In the genomic region with DNA sequence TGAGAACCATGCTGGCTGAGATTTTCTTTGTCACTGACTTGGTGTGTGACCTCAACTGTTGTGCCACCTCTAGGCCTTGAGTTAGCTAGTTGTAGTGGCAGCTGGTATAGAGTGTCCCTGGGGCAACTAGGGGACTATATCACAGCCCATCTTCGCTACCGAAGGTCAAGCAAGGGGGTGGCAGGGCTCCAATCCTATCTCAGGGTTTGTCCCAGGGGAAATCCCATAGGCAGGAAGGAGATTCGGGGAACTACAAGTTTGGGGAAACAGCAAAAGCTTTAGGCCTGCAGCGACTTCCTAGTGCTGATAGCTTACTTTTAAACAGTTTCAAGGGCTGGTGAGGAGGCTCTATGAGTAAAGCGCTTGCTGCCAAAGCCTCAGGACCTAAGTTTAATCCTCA, we compare ENCODE assay signal across 10 mouse cellular contexts. TPM values are rescaled to one million over a fixed set of nuclear protein-coding genes. Genes with fewer than 3 reads are reported as not detected.
DNase-seq lines count a peak whose midpoint lies in the region; ATAC-seq and TF ChIP-seq lines count a peak whose summit lies in the region.
"Had no signal": no experiment of that assay in that cellular context is flagged by ENCODE, and none has a peak within 500 bp of the region (broad histone marks: within the 10 kb centered on the region; RNA-seq: fewer than 3 reads in every experiment).

No protein-coding gene starts in this region.

- H3K9me3 ChIP-seq in liver, postnatal 0 days (ENCODE audit: low read length) = no peaks in the 10 kb centered on the region
- no peaks in the 10 kb centered on the region for H3K9me3 ChIP-seq in forebrain, embryonic 12.5 days
- H3K9me3 ChIP-seq in hindbrain, postnatal 0 days (ENCODE audit: low read length) = no peaks in the 10 kb centered on the region
- no peaks in the 10 kb centered on the region for H3K9me3 ChIP-seq in neural tube, embryonic 14.5 days (ENCODE audit: control insufficient read depth, low read length)
- H3K9me3 ChIP-seq: liver, embryonic 15.5 days had no signal

- peaks cover 19% of the 10 kb centered on the region for H3K4me1 ChIP-seq in liver, postnatal 0 days (ENCODE audit: insufficient read depth)
- H3K4me1 ChIP-seq in forebrain, embryonic 12.5 days = peaks cover 63% of the 10 kb centered on the region
- peaks cover 26% of the 10 kb centered on the region for H3K4me1 ChIP-seq in hindbrain, postnatal 0 days (ENCODE audit: insufficient read depth, low read length)
- H3K4me1 ChIP-seq in neural tube, embryonic 14.5 days (ENCODE audit: control insufficient read depth, insufficient read depth, low read length) = peaks cover 21% of the 10 kb centered on the region; the same call in 1 of the 2 replicates

- DNase-seq in liver, postnatal 0 days = no peak
- DNase-seq in liver = no peak
- no peak for DNase-seq in hindbrain, postnatal 0 days (ENCODE audit: low spot score)
- DNase-seq in urinary bladder, postnatal 25 days (ENCODE audit: low spot score) = no peak
- no peak for DNase-seq in kidney, adult 9 months
- no peak for DNase-seq in cerebellum, adult 18-20 months

- H3K4me3 ChIP-seq in liver, postnatal 0 days (ENCODE audit: low read depth, low read length) = 0 out of 2 replicates have a peak overlapping the region, but pooled peaks have one; percentile 46
- H3K4me3 ChIP-seq in forebrain, embryonic 12.5 days (replicated peaks) = no peak overlapping the region
- H3K4me3 ChIP-seq in hindbrain, postnatal 0 days (ENCODE audit: low read length) = peak overlapping the region; percentile 45
- no peak overlapping the region for H3K4me3 ChIP-seq in neural tube, embryonic 14.5 days (ENCODE audit: low read depth, low read length)

- H3K4me2 ChIP-seq in liver, postnatal 0 days (ENCODE audit: low read depth, low read length) = peak overlapping the region; percentile 75
- H3K4me2 ChIP-seq in forebrain, embryonic 12.5 days = peak overlapping the region; percentile 82
- peak overlapping the region; percentile 79 for H3K4me2 ChIP-seq in hindbrain, postnatal 0 days (ENCODE audit: low read depth, low read length)
- peak overlapping the region; percentile 0; the same call in 1 of the 2 replicates for H3K4me2 ChIP-seq in neural tube, embryonic 14.5 days (ENCODE audit: low read depth, low read length)

- no peak for TF ChIP-seq CTCF in liver, postnatal 0 days (IDR thresholded peaks at IDR 0.05; ENCODE audit: low read depth)
- no peak for TF ChIP-seq CTCF in hindbrain, postnatal 0 days (IDR thresholded peaks at IDR 0.05; ENCODE audit: low read depth)

- no peak overlapping the region for H3K27ac ChIP-seq in liver, postnatal 0 days (ENCODE audit: low read depth)
- no peak overlapping the region for H3K27ac ChIP-seq in forebrain, embryonic 12.5 days
- no peak overlapping the region for H3K27ac ChIP-seq in hindbrain, postnatal 0 days
- no peak overlapping the region for H3K27ac ChIP-seq in neural tube, embryonic 14.5 days (ENCODE audit: low read depth, low read length)
- H3K27ac ChIP-seq: liver, embryonic 15.5 days had no signal

- H3K9ac ChIP-seq in liver, postnatal 0 days (replicated peaks) = no peak overlapping the region
- H3K9ac ChIP-seq in forebrain, embryonic 12.5 days = no peak overlapping the region
- H3K9ac ChIP-seq in hindbrain, postnatal 0 days (replicated peaks; ENCODE audit: low read length) = no peak overlapping the region; the same call in 1 of the 2 replicates
- no peak overlapping the region for H3K9ac ChIP-seq in neural tube, embryonic 14.5 days (replicated peaks; ENCODE audit: low read depth, low read length)
- H3K9ac ChIP-seq: liver, embryonic 15.5 days had no signal

- ATAC-seq in liver, postnatal 0 days = no peak
- no peak for ATAC-seq in forebrain, embryonic 12.5 days (ENCODE audit: low FRiP score)
- ATAC-seq in hindbrain, postnatal 0 days = no peak
- ATAC-seq in neural tube, embryonic 14.5 days (ENCODE audit: low read depth) = no peak

- 61% methylated on average over 5 of the region's 5 CpGs for WGBS in liver, postnatal 0 days (ENCODE audit: insufficient replicate concordance)
- WGBS in forebrain, embryonic 12.5 days = 72% methylated on average over 5 of the region's 5 CpGs
- WGBS in hindbrain, postnatal 0 days = 45% methylated on average over 5 of the region's 5 CpGs
- WGBS in neural tube, embryonic 14.5 days = 57% methylated on average over 5 of the region's 5 CpGs

- no peaks in the 10 kb centered on the region for H3K27me3 ChIP-seq in liver, postnatal 0 days (ENCODE audit: insufficient read depth, low read length)
- H3K27me3 ChIP-seq in forebrain, embryonic 12.5 days = peaks cover 18% of the 10 kb centered on the region; the same call in 1 of the 2 replicates
- no peaks in the 10 kb centered on the region for H3K27me3 ChIP-seq in hindbrain, postnatal 0 days (ENCODE audit: insufficient read depth, low read length)
- no peaks in the 10 kb centered on the region for H3K27me3 ChIP-seq in neural tube, embryonic 14.5 days (ENCODE audit: control insufficient read depth, insufficient read depth, low read length)
- H3K27me3 ChIP-seq: liver, embryonic 15.5 days had no signal

- no peaks in the 10 kb centered on the region for H3K36me3 ChIP-seq in liver, postnatal 0 days (replicated peaks; ENCODE audit: insufficient read depth, low read length)
- H3K36me3 ChIP-seq in forebrain, embryonic 12.5 days (replicated peaks) = no peaks in the 10 kb centered on the region
- no peaks in the 10 kb centered on the region for H3K36me3 ChIP-seq in hindbrain, postnatal 0 days (ENCODE audit: insufficient read depth, low read length)
- no peaks in the 10 kb centered on the region for H3K36me3 ChIP-seq in neural tube, embryonic 14.5 days (ENCODE audit: control insufficient read depth, insufficient read depth, low read length)
- H3K36me3 ChIP-seq: liver, embryonic 15.5 days had no signal

- TF ChIP-seq EP300 in liver, postnatal 0 days (IDR thresholded peaks at IDR 0.05; ENCODE audit: low read depth) = no peak

RNA-seq across cellular contexts. Expression of gene Rassf4, which starts 1.4 kb away (rescaled TPM):
- 7.2 and 9.6 TPM in 2 replicates for polyA plus RNA-seq in liver, postnatal 0 days (2015; fragmentation: Nextera tagmentation; extraction: Ambion mirVana)
- 17.1 and 19.9 TPM in 2 replicates for polyA plus RNA-seq in forebrain, embryonic 12.5 days (2016; fragmentation: Nextera tagmentation; extraction: Ambion mirVana)
- total RNA-seq in hindbrain, postnatal 0 days (2014; rRNA removed) = 18.2 and 37.1 TPM in 2 replicates
- polyA plus RNA-seq in hindbrain, postnatal 0 days (2015; fragmentation: Nextera tagmentation; extraction: Ambion mirVana) = 29.4 and 32.1 TPM in 2 replicates
- 25.3 and 32.3 TPM in 2 replicates for polyA plus RNA-seq in neural tube, embryonic 14.5 days (2014; fragmentation: Nextera tagmentation; extraction: Ambion mirVana)

RNA-seq across cellular contexts. Expression of gene Depp1, which starts 21.9 kb away (rescaled TPM):
- polyA plus RNA-seq in liver, postnatal 0 days (2015; fragmentation: Nextera tagmentation; extraction: Ambion mirVana) = 103 and 122 TPM in 2 replicates
- polyA plus RNA-seq in forebrain, embryonic 12.5 days (2016; fragmentation: Nextera tagmentation; extraction: Ambion mirVana) = 4.2 and 4.8 TPM in 2 replicates
- total RNA-seq in hindbrain, postnatal 0 days (2014; rRNA removed) = 6.8 and 27.5 TPM in 2 replicates
- 4.2 and 4.8 TPM in 2 replicates for polyA plus RNA-seq in hindbrain, postnatal 0 days (2015; fragmentation: Nextera tagmentation; extraction: Ambion mirVana)
- polyA plus RNA-seq in neural tube, embryonic 14.5 days (2014; fragmentation: Nextera tagmentation; extraction: Ambion mirVana) = 6.9 and 8.5 TPM in 2 replicates
- total RNA-seq: MEL had no signal

RNA-seq across cellular contexts. Expression of gene Zfp422, which starts 43.5 kb away (rescaled TPM):
- polyA plus RNA-seq in liver, postnatal 0 days (2015; fragmentation: Nextera tagmentation; extraction: Ambion mirVana) = 26.2 and 26.7 TPM in 2 replicates
- polyA plus RNA-seq in forebrain, embryonic 12.5 days (2016; fragmentation: Nextera tagmentation; extraction: Ambion mirVana) = 316 and 342 TPM in 2 replicates
- total RNA-seq in hindbrain, postnatal 0 days (2014; rRNA removed) = 50.8 and 52.0 TPM in 2 replicates
- polyA plus RNA-seq in hindbrain, postnatal 0 days (2015; fragmentation: Nextera tagmentation; extraction: Ambion mirVana) = 97.1 and 101 TPM in 2 replicates
- polyA plus RNA-seq in neural tube, embryonic 14.5 days (2014; fragmentation: Nextera tagmentation; extraction: Ambion mirVana) = 133 and 154 TPM in 2 replicates
- total RNA-seq: MEL had no signal

RNA-seq across cellular contexts. Expression of gene Tmem72, which starts 44.4 kb away (rescaled TPM):
- polyA plus RNA-seq in liver, postnatal 0 days (2015; fragmentation: Nextera tagmentation; extraction: Ambion mirVana) = not detected in 2 replicates
- polyA plus RNA-seq in forebrain, embryonic 12.5 days (2016; fragmentation: Nextera tagmentation; extraction: Ambion mirVana) = 0.11 and 0.14 TPM in 2 replicates
- total RNA-seq in hindbrain, postnatal 0 days (2014; rRNA removed) = 2.0 and 2.6 TPM in 2 replicates
- polyA plus RNA-seq in hindbrain, postnatal 0 days (2015; fragmentation: Nextera tagmentation; extraction: Ambion mirVana) = 3.8 and 4.6 TPM in 2 replicates
- polyA plus RNA-seq in neural tube, embryonic 14.5 days (2014; fragmentation: Nextera tagmentation; extraction: Ambion mirVana) = 0.09 and 0.79 TPM in 2 replicates

Comparison
In these comparisons a context has a peak if more than half of its experiments do, and no peak if none do; other contexts are left out.
1. H3K4me2 ChIP-seq: peak in every context shown above with its lines; median percentile 82 in forebrain, embryonic 12.5 days; 79 in hindbrain, postnatal 0 days; 75 in liver, postnatal 0 days; 0 in neural tube, embryonic 14.5 days.
2. H3K4me3 ChIP-seq: peak in liver, postnatal 0 days (single experiment) and hindbrain, postnatal 0 days (single experiment); none in forebrain, embryonic 12.5 days (single experiment) and neural tube, embryonic 14.5 days (single experiment).
3. RNA of gene Depp1, which starts 21.9 kb away (polyA plus RNA-seq): 103 to 122 TPM in liver, postnatal 0 days; 6.9 to 8.5 TPM in neural tube, embryonic 14.5 days, 4.2 to 4.8 TPM in forebrain, embryonic 12.5 days and 4.2 to 4.8 TPM in hindbrain, postnatal 0 days; every median in the first group is over 10 times any median in the second.